Mouse (Mus musculus): ENCODE data around the gene Spic. TPM values are rescaled to one million over a fixed set of nuclear protein-coding genes. Genes with fewer than 3 reads are reported as not detected.

Spic gene
- polyA plus RNA-seq, 1 experiment from 2014 or later, result not detected

DNA sequence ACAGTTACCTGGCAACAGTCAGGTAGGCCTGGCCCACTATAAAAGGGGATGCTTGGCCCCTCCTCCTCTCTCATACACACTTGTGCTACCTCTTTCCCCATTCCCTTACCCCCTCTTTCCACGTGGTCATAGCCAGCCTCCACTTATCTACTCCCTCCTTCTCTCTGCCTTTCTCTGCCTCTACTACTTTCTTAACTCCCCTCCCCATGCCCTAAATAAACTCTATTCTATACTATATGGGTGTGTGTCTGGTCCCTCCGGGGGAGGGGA is 32.9 kb upstream of the Spic start:
- no peaks in the 10 kb centered on the region for H3K9me3 ChIP-seq (ENCODE audit: control insufficient read depth, low read length)
- DNase-seq (ENCODE audit: low spot score) (no peak), ATAC-seq (ENCODE audit: insufficient number of reproducible peaks, low FRiP score, low TSS enrichment, low read depth) (no peak)
- H3K27ac ChIP-seq (replicated peaks; ENCODE audit: low read depth, low read length), result no peak overlapping the region
- H3K4me2 ChIP-seq (ENCODE audit: low read depth, severe bottlenecking), result no peak overlapping the region
- 31% methylated on average over 2 of the region's 2 CpGs for WGBS
- H3K36me3 ChIP-seq (ENCODE audit: control insufficient read depth, insufficient read depth, low read length), result no peaks in the 10 kb centered on the region
- H3K9ac ChIP-seq (ENCODE audit: low read length), result no peak overlapping the region
- 0 out of 2 replicates have a peak, but pooled peaks cover 2% of the 10 kb centered on the region for H3K4me1 ChIP-seq (ENCODE audit: control insufficient read depth, insufficient read depth, low read length)
- H3K27me3 ChIP-seq (ENCODE audit: control insufficient read depth, insufficient read depth, low read length), result no peaks in the 10 kb centered on the region
- H3K4me3 ChIP-seq (ENCODE audit: low read depth, low read length), result no peak overlapping the region

DNA sequence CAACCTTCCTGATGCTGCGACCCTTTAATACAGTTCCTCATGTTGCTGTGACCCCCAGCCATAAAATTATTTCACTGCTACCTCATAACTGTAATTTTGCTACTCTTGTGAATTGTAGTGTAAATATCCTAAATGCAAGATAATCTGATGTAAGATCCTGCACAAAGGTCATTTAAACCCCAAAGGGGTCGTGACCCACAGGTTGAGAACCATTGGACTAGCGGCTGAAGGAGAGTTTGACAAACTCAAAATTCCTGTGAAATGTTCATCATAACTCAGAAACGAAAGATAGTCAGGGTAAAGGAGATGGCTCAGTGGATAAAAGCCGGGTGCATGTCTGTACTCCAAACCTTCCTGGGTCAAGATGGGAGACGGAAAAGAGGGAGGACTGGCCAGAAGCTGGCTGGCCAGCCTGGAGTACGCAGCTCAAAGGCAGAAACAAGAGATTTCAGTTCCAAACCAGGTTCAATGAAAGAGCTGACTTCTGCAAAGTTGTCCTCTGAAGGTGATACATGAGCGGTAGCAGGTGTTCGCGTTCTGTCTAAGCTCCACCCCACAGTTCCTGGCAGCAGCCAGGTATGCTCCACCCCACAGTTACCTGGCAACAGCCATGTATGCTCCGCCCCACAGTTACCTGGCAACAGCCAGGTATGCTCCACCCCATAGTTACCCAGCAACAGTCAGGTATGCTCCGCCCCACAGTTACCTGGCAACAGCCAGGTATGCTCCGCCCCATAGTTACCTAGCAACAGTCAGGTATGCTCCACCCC is 32.4 kb upstream of the Spic start:
- Histone ChIP-seq H3K36me3 (ENCODE audit: control insufficient read depth, insufficient read depth, low read length) (no peaks in the 10 kb centered on the region), H3K9ac (ENCODE audit: low read length) (no peak overlapping the region), H3K4me1 (ENCODE audit: control insufficient read depth, insufficient read depth, low read length) (0 out of 2 replicates have a peak, but pooled peaks cover 2% of the 10 kb centered on the region), H3K27me3 (ENCODE audit: control insufficient read depth, insufficient read depth, low read length) (no peaks in the 10 kb centered on the region), H3K4me2 (ENCODE audit: low read depth, severe bottlenecking) (no peak overlapping the region), H3K4me3 (ENCODE audit: low read depth, low read length) (no peak overlapping the region), H3K9me3 (ENCODE audit: control insufficient read depth, low read length) (no peaks in the 10 kb centered on the region), H3K27ac (replicated peaks; ENCODE audit: low read depth, low read length) (no peak overlapping the region)
- DNase-seq (ENCODE audit: low spot score) (no peak), ATAC-seq (ENCODE audit: insufficient number of reproducible peaks, low FRiP score, low TSS enrichment, low read depth) (no peak)
- WGBS, result 49% methylated on average over 13 of the region's 13 CpGs

DNA sequence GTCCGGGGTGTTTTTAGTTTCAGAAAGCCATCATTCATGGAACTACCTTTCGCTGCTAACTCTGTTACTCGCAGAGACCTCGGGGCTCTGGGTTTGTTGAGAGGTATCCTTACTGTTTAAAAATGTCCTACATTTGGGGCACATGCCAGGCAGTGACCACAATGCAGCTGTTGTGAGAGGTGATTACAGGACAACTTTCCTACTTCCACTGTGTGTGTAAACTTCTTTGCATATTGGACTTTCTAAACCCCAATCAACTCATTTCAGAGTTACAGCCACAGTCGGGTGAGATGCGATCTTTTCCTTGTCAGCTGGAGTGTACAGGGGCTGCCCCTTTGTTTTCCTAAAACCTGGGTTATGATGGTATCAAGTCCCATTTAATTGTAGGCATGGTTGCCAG is 30.8 kb upstream of the Spic start:
- H3K36me3 ChIP-seq (ENCODE audit: control insufficient read depth, insufficient read depth, low read length), result no peaks in the 10 kb centered on the region
- ATAC-seq (ENCODE audit: insufficient number of reproducible peaks, low FRiP score, low TSS enrichment, low read depth) (no peak), DNase-seq (ENCODE audit: low spot score) (no peak)
- 0 out of 2 replicates have a peak, but pooled peaks cover 2% of the 10 kb centered on the region for H3K4me1 ChIP-seq (ENCODE audit: control insufficient read depth, insufficient read depth, low read length)
- 90% methylated on average over 6 of the region's 6 CpGs for WGBS
- H3K9ac ChIP-seq (ENCODE audit: low read length), result no peak overlapping the region
- H3K4me2 ChIP-seq (ENCODE audit: low read depth, severe bottlenecking), result no peak overlapping the region
- H3K4me3 ChIP-seq (ENCODE audit: low read depth, low read length), result no peak overlapping the region
- no peak overlapping the region for H3K27ac ChIP-seq (replicated peaks; ENCODE audit: low read depth, low read length)
- no peaks in the 10 kb centered on the region for H3K27me3 ChIP-seq (ENCODE audit: control insufficient read depth, insufficient read depth, low read length)
- no peaks in the 10 kb centered on the region for H3K9me3 ChIP-seq (ENCODE audit: control insufficient read depth, low read length)

DNA sequence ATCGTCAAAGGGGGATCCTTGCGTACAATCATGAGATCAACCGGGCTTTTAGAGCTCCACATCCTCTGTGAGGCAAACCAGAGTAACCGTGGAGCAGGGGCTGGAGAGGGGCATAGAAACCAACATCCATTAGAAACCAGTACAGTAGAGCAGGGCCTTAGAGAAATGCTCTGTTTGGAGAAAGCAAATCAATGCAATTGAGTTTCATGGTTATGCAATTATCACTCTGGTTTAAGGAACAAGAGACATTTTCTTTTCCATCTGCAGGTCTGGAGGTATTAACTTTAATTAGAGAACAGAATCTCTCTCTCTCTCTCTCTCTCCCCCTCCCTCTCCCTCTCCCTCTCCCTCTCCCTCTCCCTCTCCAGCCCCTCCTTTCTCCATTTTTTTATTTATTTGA is 29.9 kb upstream of the Spic start:
- H3K27ac ChIP-seq (replicated peaks; ENCODE audit: low read depth, low read length), result no peak overlapping the region
- ATAC-seq (ENCODE audit: insufficient number of reproducible peaks, low FRiP score, low TSS enrichment, low read depth), result no peak
- H3K9me3 ChIP-seq (ENCODE audit: control insufficient read depth, low read length), result no peaks in the 10 kb centered on the region

DNA sequence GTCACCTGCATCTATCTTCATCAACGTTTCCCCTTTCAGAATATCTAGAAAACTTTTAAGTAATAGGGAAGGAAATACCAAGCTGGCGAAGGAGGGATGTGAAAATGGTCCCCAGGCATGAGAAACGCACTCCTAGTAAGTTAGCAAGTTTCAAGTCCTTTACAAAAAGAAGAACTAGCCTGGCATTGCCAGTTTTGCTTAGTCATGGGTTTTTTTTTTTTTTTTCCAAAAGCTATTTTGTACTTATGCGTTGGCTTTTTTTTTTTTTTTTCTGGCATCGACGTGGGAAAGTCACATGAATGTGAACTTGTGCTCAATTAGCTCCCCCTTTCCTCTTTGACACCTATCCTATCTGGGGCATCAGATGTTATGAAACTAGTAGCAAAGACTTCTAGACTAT is 27.5 kb upstream of the Spic start:
- no peak for DNase-seq (ENCODE audit: low spot score)
- ATAC-seq (ENCODE audit: insufficient number of reproducible peaks, low FRiP score, low TSS enrichment, low read depth), result no peak
- H3K27ac ChIP-seq (replicated peaks; ENCODE audit: low read depth, low read length), result no peak overlapping the region
- no peak overlapping the region for H3K4me2 ChIP-seq (ENCODE audit: low read depth, severe bottlenecking)
- H3K27me3 ChIP-seq (ENCODE audit: control insufficient read depth, insufficient read depth, low read length), result no peaks in the 10 kb centered on the region
- H3K4me3 ChIP-seq (ENCODE audit: low read depth, low read length), result no peak overlapping the region
- 0 out of 2 replicates have a peak, but pooled peaks cover 2% of the 10 kb centered on the region for H3K4me1 ChIP-seq (ENCODE audit: control insufficient read depth, insufficient read depth, low read length)
- no peaks in the 10 kb centered on the region for H3K9me3 ChIP-seq (ENCODE audit: control insufficient read depth, low read length)
- 81% methylated on average over 6 of the region's 6 CpGs for WGBS
- H3K36me3 ChIP-seq (ENCODE audit: control insufficient read depth, insufficient read depth, low read length), result no peaks in the 10 kb centered on the region
- no peak overlapping the region for H3K9ac ChIP-seq (ENCODE audit: low read length)

More for the DNA sequence above, 29.9 kb upstream of the Spic start:
- no peak overlapping the region for H3K4me3 ChIP-seq (ENCODE audit: low read depth, low read length)
- H3K4me1 ChIP-seq (ENCODE audit: control insufficient read depth, insufficient read depth, low read length), result 0 out of 2 replicates have a peak, but pooled peaks cover 2% of the 10 kb centered on the region
- no peaks in the 10 kb centered on the region for H3K36me3 ChIP-seq (ENCODE audit: control insufficient read depth, insufficient read depth, low read length)
- DNase-seq (ENCODE audit: low spot score), result no peak
- H3K27me3 ChIP-seq (ENCODE audit: control insufficient read depth, insufficient read depth, low read length), result no peaks in the 10 kb centered on the region
- no peak overlapping the region for H3K9ac ChIP-seq (ENCODE audit: low read length)
- H3K4me2 ChIP-seq (ENCODE audit: low read depth, severe bottlenecking), result no peak overlapping the region
- 85% methylated on average over 4 of the region's 4 CpGs for WGBS

DNA sequence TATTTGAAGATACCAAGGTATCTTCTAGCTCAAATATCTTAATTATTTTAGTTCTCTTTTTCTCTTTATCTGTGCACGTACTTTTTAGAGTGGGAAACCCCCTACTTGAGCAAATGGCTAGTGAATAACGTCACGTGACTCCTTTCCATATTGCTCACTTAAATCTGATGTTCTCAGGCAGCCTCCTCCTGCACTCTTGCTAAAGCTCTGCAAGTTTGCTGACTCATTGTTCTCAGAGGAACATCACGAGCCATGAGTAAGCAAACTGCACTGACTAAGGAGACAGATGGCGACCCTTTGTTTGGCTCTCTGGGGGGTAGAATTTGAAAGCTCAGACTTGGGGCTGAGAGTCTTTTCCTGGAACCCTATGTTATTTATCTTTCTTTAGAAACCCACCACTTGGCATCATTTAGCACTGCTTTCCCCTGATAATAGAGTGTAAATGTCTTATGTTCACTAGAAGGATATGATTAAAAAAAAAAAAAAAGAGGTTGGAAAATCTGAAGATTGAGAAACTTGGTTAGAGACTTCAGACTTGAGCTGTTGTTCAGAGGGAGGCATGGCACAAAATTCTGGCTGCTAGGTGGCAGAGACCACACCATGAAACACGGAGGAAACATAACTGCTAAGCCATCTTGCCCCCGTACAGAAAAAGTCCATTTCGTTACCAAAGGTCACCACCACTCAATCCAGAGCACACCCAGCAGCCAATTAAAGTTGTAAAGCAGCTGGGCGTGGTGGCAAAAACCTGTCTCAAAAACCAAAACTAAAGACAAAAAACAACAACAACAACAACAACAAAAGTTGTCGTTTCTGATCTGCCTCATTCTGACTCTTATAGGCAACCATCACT is 24.1 kb upstream of the Spic start:
- no peak overlapping the region for H3K4me3 ChIP-seq (ENCODE audit: low read depth, low read length)
- DNase-seq (ENCODE audit: low spot score) (no peak), ATAC-seq (ENCODE audit: insufficient number of reproducible peaks, low FRiP score, low TSS enrichment, low read depth) (no peak)
- H3K9ac ChIP-seq (ENCODE audit: low read length), result no peak overlapping the region
- H3K27me3 ChIP-seq (ENCODE audit: control insufficient read depth, insufficient read depth, low read length), result no peaks in the 10 kb centered on the region
- H3K9me3 ChIP-seq (ENCODE audit: control insufficient read depth, low read length), result no peaks in the 10 kb centered on the region
- H3K27ac ChIP-seq (replicated peaks; ENCODE audit: low read depth, low read length), result no peak overlapping the region
- H3K36me3 ChIP-seq (ENCODE audit: control insufficient read depth, insufficient read depth, low read length), result no peaks in the 10 kb centered on the region
- no peaks in the 10 kb centered on the region for H3K4me1 ChIP-seq (ENCODE audit: control insufficient read depth, insufficient read depth, low read length)
- 68% methylated on average over 10 of the region's 10 CpGs for WGBS
- no peak overlapping the region for H3K4me2 ChIP-seq (ENCODE audit: low read depth, severe bottlenecking)

DNA sequence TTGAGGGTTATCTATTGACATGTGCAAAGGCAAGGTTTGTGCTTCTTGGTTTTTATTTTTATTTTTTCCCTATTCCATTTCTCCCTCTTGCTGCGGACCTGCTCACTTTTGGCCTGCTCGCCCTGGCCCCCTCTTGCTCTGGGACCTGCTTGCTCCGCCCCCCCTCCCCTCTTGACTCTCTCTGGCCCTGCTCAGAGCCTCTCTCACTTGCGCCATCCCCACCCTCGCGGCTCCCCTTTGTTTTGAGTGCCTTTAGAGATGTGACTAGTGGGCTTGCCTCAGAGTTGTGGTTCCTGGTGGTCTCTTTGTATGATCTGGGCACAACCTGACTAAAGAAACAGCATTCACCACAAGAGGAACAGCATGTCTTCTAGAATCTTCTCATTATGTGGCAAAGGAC is 16.1 kb upstream of the Spic start:
- WGBS, result 74% methylated on average over 6 of the region's 6 CpGs
- no peaks in the 10 kb centered on the region for H3K36me3 ChIP-seq (ENCODE audit: control insufficient read depth, insufficient read depth, low read length)
- H3K27me3 ChIP-seq (ENCODE audit: control insufficient read depth, insufficient read depth, low read length), result no peaks in the 10 kb centered on the region
- no peak overlapping the region for H3K4me3 ChIP-seq (ENCODE audit: low read depth, low read length)
- H3K9me3 ChIP-seq (ENCODE audit: control insufficient read depth, low read length), result no peaks in the 10 kb centered on the region
- H3K27ac ChIP-seq (replicated peaks; ENCODE audit: low read depth, low read length), result no peak overlapping the region
- H3K4me2 ChIP-seq (ENCODE audit: low read depth, severe bottlenecking), result no peak overlapping the region
- no peak for ATAC-seq (ENCODE audit: insufficient number of reproducible peaks, low FRiP score, low TSS enrichment, low read depth)
- no peak for DNase-seq (ENCODE audit: low spot score)
- H3K4me1 ChIP-seq (ENCODE audit: control insufficient read depth, insufficient read depth, low read length), result no peaks in the 10 kb centered on the region
- no peak overlapping the region for H3K9ac ChIP-seq (ENCODE audit: low read length)

DNA sequence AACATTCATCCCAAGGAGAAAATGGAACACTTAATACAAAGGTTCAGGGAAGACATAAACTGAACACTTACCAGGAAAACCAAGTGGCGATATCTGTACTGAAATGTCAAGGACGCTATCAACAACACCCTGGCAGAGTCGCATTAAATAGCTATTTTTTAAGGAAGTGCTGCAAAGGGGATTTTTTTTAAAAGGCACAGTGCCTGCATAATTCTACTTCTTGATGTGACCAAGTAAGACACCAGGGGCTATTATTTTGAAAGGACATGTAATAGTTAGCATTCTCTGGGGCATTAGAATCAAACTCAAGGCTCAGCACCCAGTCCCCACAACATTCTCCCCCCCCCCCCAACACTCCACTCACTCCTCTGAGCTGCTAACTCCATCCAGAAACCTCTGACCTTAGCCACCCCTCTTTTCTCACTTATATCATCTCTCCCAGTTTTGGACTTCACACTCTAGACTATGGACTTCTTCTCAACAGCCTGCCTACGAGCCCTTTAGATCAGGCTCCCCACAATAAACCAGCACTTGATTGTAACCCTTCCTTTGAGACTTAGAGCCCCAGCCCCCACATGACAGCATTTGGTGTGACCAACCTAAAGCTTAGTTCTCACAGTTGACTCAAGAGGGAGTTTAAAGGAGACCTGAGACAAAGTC is 1.8 kb downstream of the Spic start:
- H3K27ac ChIP-seq (replicated peaks; ENCODE audit: low read depth, low read length), result no peak overlapping the region
- H3K4me2 ChIP-seq (ENCODE audit: low read depth, severe bottlenecking), result no peak overlapping the region
- H3K36me3 ChIP-seq (ENCODE audit: control insufficient read depth, insufficient read depth, low read length), result no peaks in the 10 kb centered on the region
- H3K27me3 ChIP-seq (ENCODE audit: control insufficient read depth, insufficient read depth, low read length), result no peaks in the 10 kb centered on the region
- H3K9ac ChIP-seq (ENCODE audit: low read length), result no peak overlapping the region
- 88% methylated on average over 4 of the region's 4 CpGs for WGBS
- no peak for ATAC-seq (ENCODE audit: insufficient number of reproducible peaks, low FRiP score, low TSS enrichment, low read depth)
- no peaks in the 10 kb centered on the region for H3K4me1 ChIP-seq (ENCODE audit: control insufficient read depth, insufficient read depth, low read length)
- no peaks in the 10 kb centered on the region for H3K9me3 ChIP-seq (ENCODE audit: control insufficient read depth, low read length)
- DNase-seq (ENCODE audit: low spot score), result no peak
- no peak overlapping the region for H3K4me3 ChIP-seq (ENCODE audit: low read depth, low read length)

Data from limb, embryonic 11.5 days (tissue).